31 mouse cellular contexts compared by ENCODE assay signal in the genomic region with DNA sequence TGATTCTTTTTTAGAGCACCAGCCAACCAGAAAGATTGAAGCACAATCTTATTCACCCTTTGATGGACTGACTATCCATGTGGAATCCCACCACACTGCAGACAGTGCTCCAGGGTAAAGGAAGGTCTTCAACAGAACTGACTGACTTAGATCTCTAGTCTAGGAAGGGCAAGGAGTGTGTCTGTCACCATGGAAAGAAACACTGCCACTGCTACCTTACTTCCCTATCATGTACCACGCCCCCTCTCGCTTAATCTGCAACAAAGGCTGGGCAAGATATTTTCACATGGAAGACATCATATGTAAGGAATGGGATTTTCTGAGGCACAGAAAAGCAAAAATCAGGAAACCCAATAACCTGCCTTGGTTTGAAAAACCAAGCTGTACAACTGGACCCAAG.
"Had no signal": no experiment of that assay in that cellular context is flagged by ENCODE, and none has a peak within 500 bp of the region (broad histone marks: within the 10 kb centered on the region; RNA-seq: fewer than 3 reads in every experiment).

No protein-coding gene starts in this region.

- H3K27ac ChIP-seq: left cerebral cortex, adult 2 months; limb, embryonic 10.5 days; limb, embryonic 12.5 days; limb, embryonic 13.5 days; limb, embryonic 15.5 days; liver, embryonic 12.5 days; liver, embryonic 13.5 days; liver, embryonic 14.5 days; liver, embryonic 15.5 days; lung, embryonic 15.5 days; macrophage; midbrain, embryonic 10.5 days; midbrain, embryonic 12.5 days; midbrain, embryonic 13.5 days; midbrain, embryonic 15.5 days; neural tube, embryonic 12.5 days had no signal

- DNase-seq: left cerebral cortex, postnatal 4 days; liver; liver, embryonic 13.5 days; liver, postnatal 0 days; lung, adult 18-20 months; lung, adult 2 months; lung, embryonic 14.5 days; lung, postnatal 10 days; lung, postnatal 14 days; lung, postnatal 36 days; lung, postnatal 4 days; midbrain, embryonic 14.5 days had no signal

- H3K36me3 ChIP-seq: limb, embryonic 10.5 days; limb, embryonic 12.5 days; limb, embryonic 13.5 days; limb, embryonic 15.5 days; liver, embryonic 12.5 days; liver, embryonic 13.5 days; liver, embryonic 15.5 days; lung, embryonic 15.5 days; midbrain, embryonic 10.5 days; midbrain, embryonic 12.5 days; midbrain, embryonic 13.5 days; midbrain, embryonic 15.5 days; neural tube, embryonic 12.5 days had no signal

- H3K4me1 ChIP-seq: limb, embryonic 15.5 days; liver, embryonic 12.5 days; liver, embryonic 13.5 days; liver, embryonic 15.5 days; megakaryocyte, embryonic 14.5 days had no signal

- ATAC-seq: liver, embryonic 12.5 days; liver, postnatal 0 days; lung, postnatal 0 days; midbrain, embryonic 13.5 days; midbrain, embryonic 15.5 days had no signal

- H3K27me3 ChIP-seq: limb, embryonic 12.5 days; limb, embryonic 13.5 days; limb, embryonic 15.5 days; liver, embryonic 12.5 days; liver, embryonic 13.5 days; liver, embryonic 15.5 days; lung, embryonic 15.5 days; midbrain, embryonic 12.5 days; midbrain, embryonic 13.5 days; midbrain, embryonic 15.5 days; neural tube, embryonic 12.5 days had no signal

- H3K9ac ChIP-seq: limb, embryonic 12.5 days; limb, embryonic 13.5 days; limb, embryonic 15.5 days; liver, embryonic 12.5 days; liver, embryonic 13.5 days; liver, embryonic 14.5 days; liver, embryonic 15.5 days; liver, postnatal 0 days; lung, embryonic 14.5 days; lung, embryonic 15.5 days; midbrain, embryonic 12.5 days; midbrain, embryonic 13.5 days; midbrain, embryonic 15.5 days; neural tube, embryonic 12.5 days had no signal

- H3K4me2 ChIP-seq: limb, embryonic 12.5 days; limb, embryonic 13.5 days; limb, embryonic 15.5 days; liver, embryonic 11.5 days; liver, embryonic 12.5 days; liver, embryonic 13.5 days; liver, embryonic 15.5 days; lung, embryonic 14.5 days; lung, embryonic 15.5 days; midbrain, embryonic 12.5 days; midbrain, embryonic 13.5 days; midbrain, embryonic 15.5 days; neural tube, embryonic 12.5 days had no signal

- H3K9me3 ChIP-seq: limb, embryonic 10.5 days; limb, embryonic 12.5 days; limb, embryonic 13.5 days; limb, embryonic 15.5 days; liver, embryonic 12.5 days; liver, embryonic 13.5 days; liver, embryonic 15.5 days; lung, embryonic 15.5 days; megakaryocyte, embryonic 14.5 days; midbrain, embryonic 10.5 days; midbrain, embryonic 12.5 days; midbrain, embryonic 13.5 days; midbrain, embryonic 15.5 days; neural tube, embryonic 12.5 days had no signal

- H3K4me3 ChIP-seq: left cerebral cortex, adult 2 months; limb, embryonic 10.5 days; limb, embryonic 12.5 days; limb, embryonic 13.5 days; limb, embryonic 15.5 days; liver, embryonic 12.5 days; liver, embryonic 13.5 days; liver, embryonic 15.5 days; lung, embryonic 15.5 days; megakaryocyte, embryonic 14.5 days; midbrain, embryonic 10.5 days; midbrain, embryonic 12.5 days; midbrain, embryonic 13.5 days; midbrain, embryonic 15.5 days; myocyte; neural tube, embryonic 12.5 days had no signal
